Mouse (Mus musculus): ENCODE measurements around the gene Sema4d. TPM values are rescaled to one million over a fixed set of nuclear protein-coding genes. Genes with fewer than 3 reads are reported as not detected.

Sema4d gene
- total RNA-seq, 2 experiments from 2014 or later: 22.0 to 30.9 TPM

DNA sequence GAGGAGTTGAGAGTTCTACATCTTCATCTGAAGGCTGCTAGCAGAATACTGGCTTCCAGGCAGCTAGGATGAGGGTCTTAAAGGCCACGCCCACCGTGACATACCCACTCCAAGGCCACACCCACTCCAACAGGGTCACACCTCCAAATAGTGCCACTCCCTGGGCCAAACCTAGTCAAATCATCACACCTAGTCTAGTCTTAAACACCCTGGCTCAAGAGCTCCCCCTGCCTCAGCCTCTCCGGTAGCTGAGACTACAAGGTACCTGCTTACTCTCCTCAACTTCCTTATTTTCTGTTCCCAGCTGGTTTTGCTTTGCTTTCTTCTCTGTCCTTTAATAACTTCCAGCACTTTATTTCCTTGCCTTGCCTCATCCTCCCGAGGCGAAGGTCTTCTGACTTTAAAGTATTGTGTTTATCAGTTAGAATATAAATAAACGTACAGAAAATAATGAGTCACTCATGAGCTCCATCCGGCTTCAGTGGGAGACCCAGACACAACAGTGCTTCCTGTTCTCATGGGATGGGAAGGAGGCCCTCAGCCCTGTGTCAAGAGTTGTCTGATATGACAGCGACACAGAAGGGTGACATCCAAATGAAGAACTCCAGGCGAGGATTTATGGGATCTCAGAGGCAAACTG is 22.4 kb upstream of the Sema4d start:
- no peak for DNase-seq (ENCODE audit: low spot score in 2 of 2)

GRCm38 (mm10) chr13:51814646-51815045 is 21.1 kb upstream of the Sema4d start:
- no peak for DNase-seq (ENCODE audit: low spot score in 2 of 2)

- no peak for DNase-seq (ENCODE audit: low spot score in 2 of 2)
Observed at GRCm38 (mm10) chr13:51813621-51814615, 20.4 kb upstream of the Sema4d start.

DNA sequence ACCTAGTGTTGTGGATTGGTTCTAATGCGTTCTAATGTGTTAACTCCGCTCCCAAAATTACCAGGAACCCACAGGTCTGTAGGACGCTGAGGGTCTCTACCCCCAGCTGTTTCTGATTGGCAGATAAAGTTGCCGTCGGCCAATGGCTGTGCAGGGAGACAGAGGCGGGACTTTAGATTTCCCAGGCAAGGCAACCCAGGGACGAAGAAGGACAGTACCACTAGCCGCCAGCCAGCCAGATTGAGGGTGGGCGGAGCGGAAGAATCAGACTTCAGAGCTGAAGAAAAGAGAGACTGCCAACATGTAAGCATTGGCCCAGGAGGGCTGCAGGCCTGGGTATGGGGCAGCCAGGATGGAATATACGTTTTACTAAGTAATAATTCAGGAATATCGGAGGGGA is 14.6 kb upstream of the Sema4d start:
- DNase-seq (ENCODE audit: low spot score in 2 of 2): no peak

DNA sequence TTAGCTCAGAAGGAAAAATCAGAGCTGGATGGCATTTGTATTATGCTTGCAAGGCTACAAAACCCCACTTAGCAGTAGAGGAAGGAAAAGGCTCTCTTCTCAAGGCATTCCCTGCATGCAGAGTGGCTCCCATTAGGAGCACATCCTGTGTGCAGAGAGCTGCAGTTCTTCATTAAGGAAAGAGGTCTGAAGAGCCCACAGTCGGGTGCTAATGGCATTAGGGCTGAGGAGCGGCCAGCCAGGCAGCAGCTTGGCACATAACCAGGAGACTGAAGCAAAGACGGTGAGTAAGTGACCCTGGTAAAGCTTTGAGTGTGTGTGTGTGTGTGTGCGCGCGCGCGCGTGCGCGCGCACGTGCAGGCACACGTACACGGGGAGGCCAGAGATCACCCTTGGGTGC is 12.7 kb upstream of the Sema4d start:
- no peak for DNase-seq (ENCODE audit: low spot score in 2 of 2)

DNA sequence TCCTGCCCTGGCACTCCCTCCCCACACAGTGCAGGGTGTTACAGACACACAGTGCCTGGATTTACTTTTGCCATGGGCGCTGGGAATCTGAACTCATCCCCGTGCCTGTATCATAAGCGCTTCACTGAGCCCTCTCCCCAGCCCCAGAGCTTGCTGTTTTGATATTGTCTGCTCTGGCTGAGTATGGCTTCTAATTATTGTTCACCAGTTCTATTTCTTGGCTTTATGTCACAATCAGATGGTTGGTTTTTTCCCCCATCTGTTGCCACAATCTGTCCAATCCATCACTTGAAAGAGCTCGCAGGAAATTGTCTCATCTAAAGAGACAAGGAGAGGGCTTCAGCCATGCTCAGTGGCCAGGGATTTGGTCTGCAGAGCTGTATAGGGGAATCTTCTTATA is 12.1 kb upstream of the Sema4d start:
- no peak for DNase-seq (ENCODE audit: low spot score in 2 of 2)

- DNase-seq (ENCODE audit: low spot score in 2 of 2): no peak
Observed at GRCm38 (mm10) chr13:51800921-51801320, 7.4 kb upstream of the Sema4d start.

DNA sequence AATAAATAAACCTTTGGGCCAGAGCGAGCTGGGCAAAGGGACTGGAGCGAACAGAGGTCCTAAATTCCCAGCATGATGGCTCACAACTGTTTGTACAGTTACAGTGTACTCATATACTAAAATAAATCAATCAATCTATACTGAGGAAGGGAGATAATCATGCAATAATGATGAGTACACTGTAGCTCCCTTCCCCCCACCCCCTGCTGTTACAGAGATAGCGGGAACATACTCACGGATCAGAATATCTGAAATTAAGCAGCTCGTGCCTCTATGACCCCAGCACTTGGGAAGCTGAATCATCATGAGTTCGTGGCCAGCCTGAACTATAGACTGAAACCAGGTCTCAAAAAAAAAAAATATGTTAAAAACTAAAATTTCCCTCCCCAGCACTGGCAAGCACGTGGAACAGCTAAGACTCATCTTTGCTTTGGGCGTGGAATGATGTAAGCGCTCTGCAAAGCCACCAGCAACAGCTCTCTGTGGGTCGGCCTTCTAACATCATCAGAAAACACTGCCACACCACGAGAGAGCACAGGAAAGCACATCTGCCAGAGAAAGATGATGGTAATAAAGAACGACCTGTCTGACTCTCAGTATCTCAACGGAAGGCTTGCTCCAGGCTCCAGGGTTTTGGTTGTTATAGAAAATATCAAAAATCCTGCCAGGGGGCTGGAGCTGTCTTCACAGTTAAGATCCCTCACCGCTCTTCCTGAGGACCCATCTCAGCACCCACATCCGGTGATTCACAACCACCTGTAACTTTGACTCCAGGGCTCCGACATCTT is 6.4 kb upstream of the Sema4d start:
- no peak for DNase-seq (ENCODE audit: low spot score in 2 of 2)

GRCm38 (mm10) chr13:51797899-51798746 is 4.6 kb upstream of the Sema4d start:
- DNase-seq (ENCODE audit: low spot score in 2 of 2): no peak

- no peak for DNase-seq (ENCODE audit: low spot score in 2 of 2)
Observed at GRCm38 (mm10) chr13:51793948-51794347, 401 bp upstream of the Sema4d start.

DNA sequence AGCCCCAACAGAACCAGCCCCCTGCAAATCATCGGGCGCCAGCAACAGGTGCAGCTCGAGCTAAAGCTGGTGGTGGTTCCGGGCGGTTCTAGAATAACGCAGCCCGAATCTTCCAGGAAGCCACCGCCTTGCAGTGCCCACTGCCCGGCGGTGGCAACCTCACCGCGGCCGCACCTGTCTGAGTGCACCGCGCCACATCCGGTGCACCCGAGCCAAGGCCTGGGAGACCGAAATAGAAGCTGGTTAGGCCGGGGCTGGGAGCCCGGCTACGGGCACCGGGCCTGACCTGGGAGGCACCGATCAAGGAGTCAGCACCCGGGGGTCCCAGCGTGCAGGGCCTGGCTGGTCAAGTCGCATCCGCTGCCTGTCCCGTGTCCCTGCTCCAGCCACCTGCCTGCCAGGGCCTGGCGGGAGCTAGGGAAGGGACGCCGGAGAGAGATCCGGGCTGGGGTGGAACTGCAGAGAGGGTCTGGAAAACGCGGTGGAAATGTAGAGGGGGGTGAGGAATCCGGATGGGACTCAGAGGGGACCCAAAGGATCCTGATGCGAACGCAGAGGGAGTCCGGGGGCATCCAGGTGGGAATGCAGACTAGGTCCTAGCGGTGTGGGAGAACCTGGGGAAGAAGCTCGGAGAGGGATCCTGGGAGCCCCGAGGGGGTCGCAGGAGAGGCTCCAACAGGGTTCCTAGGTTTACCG is 670 bp downstream of the Sema4d start:
- DNase-seq (ENCODE audit: low spot score in 2 of 2): peak in 1 of 2 experiments; percentile 11

GRCm38 (mm10) chr13:51792135-51792573 is 1.4 kb downstream of the Sema4d start:
- no peak for DNase-seq (ENCODE audit: low spot score in 2 of 2)

DNA sequence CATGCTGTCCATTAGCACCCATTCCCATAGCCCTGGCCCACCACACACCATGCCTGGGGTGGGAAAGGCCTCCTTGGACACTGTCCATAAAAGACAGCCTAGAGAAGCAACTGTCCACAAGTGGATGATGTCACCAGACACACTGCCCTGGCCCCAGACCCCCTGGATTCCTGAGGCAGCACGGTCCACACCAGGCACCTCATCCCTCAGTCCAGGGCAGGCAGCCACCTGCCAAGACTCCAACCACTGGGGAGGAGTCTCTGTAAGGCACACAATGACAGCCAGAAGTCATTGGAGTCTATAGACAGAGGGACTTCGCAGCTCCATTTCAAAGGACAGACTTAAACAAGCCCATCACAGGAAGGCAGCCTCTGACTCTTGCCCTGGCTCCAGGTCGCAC is 1.9 kb downstream of the Sema4d start:
- DNase-seq (ENCODE audit: low spot score in 2 of 2): no peak

GRCm38 (mm10) chr13:51790793-51791192 is 2.8 kb downstream of the Sema4d start:
- DNase-seq (ENCODE audit: low spot score in 2 of 2): no peak

DNA sequence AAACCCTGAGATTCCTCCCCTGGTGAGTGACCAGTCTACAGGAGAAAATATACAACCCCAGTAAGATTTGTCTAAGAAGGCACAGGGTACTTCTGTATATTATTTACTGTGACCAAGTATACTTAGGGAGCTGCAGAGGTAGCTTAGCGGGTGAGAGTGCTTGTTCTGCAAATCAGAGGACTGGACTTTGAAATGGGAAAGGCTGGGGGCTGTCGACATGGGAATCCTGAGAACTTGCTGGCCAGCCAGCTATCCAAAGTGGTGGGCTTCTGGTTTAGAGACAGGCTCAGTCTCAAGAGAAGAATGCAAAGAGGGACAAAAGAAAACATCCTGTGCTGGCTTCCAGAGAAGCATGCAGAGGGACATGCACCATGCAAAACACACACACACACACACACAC is 5.7 kb downstream of the Sema4d start:
- DNase-seq (ENCODE audit: low spot score in 2 of 2): no peak

DNA sequence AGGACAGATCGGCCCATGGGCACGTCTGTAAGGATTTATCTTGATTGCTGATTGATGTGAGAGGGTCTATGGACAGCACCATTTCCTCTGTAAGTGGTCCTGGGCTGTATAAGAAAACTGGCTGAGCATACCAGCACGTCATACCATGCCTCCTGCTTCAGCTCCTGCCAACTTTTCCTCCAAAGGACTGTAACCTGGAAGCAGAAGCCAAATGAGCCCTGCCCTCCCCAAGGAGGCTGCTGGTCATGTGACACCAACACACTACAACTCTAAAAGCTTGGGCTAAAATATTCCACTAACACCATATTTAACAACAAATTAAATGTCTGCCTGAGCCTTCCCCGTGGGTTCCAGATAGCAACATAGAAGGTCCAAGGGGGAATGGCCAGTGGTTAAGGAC is 6.9 kb downstream of the Sema4d start:
- no peak for DNase-seq (ENCODE audit: low spot score in 2 of 2)

DNA sequence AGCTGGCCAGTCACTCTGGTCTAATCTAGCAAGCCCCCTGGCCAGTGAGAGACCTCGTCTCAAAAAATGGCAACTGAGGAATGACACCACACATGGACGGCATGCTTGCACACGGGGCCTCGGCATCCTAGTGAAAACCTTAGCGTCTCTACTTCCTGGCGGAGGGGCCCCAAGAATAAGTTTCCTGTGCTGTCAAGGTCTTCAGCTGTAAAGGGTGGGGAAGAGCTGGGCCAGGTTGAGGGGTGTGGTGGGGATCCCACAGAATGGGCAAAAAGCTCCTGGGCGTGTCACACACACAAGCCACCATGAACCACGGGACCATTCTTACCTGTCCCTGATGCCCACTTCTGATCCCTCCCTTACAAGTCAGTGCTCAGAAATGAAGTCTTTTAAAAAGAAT is 9.1 kb downstream of the Sema4d start:
- DNase-seq (ENCODE audit: low spot score in 2 of 2): no peak

DNA sequence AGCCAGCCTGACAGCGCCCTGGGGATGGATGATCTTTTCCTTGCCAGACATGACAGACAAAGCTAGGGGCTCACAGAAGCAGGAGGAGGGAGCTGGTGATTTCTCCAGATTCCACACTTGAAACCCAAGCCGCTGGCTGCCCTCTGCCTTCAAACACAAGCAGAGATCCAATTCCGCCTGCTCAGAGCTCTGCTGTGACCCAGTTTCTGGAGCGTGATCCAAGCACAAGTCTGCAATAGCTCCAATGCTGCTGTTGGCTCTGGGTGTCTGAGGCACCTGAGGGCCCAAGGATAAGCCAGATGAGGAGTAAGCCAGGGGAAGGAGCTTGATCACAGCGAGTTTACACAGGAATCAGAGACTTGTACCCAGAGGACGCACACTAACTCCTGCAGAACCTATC is 9.7 kb downstream of the Sema4d start:
- DNase-seq (ENCODE audit: low spot score in 2 of 2): no peak

DNA sequence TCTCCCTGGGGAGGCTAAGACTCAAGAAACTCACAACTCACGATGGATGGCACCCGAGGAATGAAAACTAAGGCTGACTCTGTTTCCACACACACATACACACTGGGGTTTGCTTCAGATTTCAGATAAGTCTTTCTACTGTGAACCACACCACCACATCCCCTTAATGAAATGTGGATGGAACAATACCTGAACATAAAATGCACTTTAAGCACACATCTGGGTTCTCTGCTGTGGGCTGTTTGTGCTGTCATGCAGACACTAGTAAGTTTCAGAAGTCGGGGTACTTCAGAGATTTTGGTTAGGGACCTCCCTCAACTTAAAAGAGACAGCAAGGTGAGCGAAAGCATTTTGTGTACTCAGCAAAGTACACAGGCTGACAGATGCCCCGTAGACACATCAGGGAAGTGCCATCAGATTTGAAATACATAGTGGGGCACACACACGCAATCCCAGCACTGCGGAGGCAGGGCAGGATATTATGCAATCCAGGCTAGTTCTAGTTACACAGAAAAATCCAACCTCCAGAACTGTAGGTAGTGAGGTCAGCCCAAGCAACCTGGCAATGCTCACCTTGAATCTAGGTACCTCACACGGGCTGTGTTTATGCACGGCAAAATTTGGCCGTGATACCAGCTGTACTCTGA is 12.9 kb downstream of the Sema4d start:
- DNase-seq (ENCODE audit: low spot score in 2 of 2): no peak

All from adrenal gland, postnatal 4 days (tissue).